Mouse (Mus musculus) cerebellum, adult 11-12 months (tissue): Measurements from ENCODE around the gene Gm21440.
"Not testable (repeated sequence)": the region's sequence is repeated elsewhere in the genome, so short reads cannot be mapped to it uniquely, and the experiment has no call there.

Experiments
- DNase-seq: peaks from one replicate; pipeline ENCODE4 v3.0.0; 2022

The Gm21440 gene

GRCm38 (mm10) chrY:13252091-13252490, at the start of gene Gm21440, which contains the start of gene Gm21454:
Gm21440 (plus strand) TSS chrY:13252391.
Gm21454 (plus strand) TSS chrY:13252442.
- not testable (repeated sequence) for DNase-seq

GRCm38 (mm10) chrY:13223828-13224227, 28.4 kb upstream of the Gm21440 start, which contains the start of gene Gm21828:
Gm21828 (minus strand) TSS chrY:13223928.
- not testable (repeated sequence) for DNase-seq
